Mouse (Mus musculus) c-Kit-negative CD71-positive TER-119-positive erythroid progenitor cells, embryonic 14.5 days (primary cell): ENCODE data around the gene Btg1.

Source experiments
- DNase-seq: peaks from one replicate; pipeline ENCODE4 v3.0.0-alpha.2; 2013; ENCODE audit warnings: low read depth, low spot score

The Btg1 gene

DNA sequence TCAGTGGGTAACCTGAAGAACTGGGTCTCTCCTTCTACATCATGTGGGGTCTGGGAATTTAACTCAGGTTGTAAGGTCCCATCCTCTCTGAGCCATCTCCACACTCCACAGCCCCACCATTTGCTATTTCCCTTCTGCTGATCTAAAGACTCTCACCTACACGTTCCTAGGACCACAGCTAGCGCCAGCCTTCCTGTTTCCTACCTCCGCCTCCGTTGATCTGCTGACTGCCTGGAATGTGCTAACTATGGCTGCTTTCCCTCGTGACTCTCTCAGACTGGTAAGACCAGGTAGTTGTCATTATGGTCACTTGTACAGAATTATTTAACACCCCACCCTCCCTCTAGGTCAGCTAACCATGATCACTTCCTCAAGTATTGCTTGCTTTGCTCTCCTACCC, 13.3 kb downstream of the Btg1 start:
- DNase-seq, result no peak

DNA sequence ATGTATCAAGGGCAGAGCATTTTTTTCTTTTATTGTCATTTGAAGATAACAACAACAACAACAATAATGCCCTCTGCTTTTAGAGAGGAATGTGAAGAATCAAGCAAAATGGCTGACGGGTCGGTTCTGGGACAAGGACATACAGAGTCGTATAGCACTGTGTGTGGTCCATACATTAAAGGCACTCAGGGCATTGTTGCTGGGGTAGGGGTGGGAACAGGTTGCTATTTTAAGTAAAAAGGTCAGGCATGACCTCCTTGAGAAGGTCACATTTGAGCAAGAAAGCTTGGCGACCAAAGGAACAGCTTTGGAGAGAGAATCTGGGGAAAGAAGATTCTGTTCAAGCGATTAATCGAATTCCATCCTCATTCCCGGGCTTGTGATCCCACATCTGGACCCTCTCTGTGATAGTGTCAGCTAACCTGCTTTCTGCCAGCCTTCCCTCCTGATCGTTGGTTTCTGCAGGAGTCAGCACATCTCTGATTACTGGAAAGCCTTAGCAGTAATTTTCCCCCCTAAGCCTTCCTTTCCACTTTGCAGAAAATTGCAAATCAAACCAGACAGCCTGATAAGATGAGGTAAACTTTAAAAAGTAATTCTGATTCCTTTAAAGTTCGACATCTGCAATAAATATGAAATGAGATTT, 14.4 kb downstream of the Btg1 start:
- no peak for DNase-seq

DNA sequence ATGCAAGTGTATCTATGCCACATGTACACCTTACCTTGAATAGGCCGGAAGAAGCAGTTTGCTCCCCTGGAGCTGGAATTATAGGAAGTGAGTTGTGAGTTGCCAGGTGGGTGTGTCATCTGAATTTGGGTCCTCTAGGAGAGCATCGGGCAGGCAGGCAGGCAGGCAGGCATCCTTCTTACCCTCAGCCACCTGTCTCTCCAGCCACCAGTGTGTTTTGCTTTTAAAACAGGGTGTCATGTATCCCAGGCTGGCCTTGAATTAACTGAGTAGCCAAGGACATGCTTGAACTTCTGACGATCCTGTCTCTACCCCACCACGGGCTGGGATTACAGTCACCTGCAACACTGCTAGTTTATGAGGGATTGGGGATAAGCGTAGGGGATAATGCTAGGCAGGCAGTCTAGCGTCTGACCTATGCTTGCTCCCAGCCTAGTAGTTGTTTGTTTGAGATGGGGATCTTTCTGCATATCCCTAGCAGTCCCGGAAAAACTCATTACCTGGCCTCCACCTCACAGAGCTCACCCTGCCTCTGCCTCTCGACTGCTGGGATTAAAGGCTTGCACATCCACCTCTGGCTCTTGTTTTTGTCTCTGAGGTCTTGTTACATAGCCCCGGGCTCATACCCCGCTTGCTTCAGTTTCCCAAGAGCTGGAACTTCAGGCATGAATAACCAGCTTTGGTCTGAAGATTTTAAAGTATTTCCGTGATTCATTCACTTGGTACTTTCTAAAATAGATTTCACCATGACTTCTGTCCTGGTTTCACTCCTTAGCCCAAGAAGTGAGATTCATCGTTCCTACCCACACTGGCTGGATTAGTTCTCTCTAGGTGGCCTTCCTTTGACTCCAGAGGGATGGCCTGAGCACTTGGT, 15.7 kb downstream of the Btg1 start:
- no peak for DNase-seq

DNA sequence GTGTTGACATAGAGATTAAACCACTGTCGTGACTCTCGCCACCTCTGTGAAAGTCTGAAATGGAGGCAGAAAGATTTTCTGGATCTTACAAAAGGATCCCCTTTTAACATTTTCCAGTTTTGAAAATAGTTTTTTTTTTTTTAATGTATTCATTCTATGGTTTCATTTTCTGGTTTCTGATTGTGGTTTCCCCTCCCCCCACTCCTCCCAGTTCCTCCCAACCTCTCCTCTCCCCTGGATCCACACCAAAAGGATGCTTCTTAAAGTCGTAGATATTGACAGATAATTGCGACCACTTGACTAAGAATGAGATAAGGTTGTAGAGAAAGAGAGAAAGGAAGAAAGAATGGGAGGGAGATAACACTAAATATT, 16.3 kb downstream of the Btg1 start:
- DNase-seq, result no peak

DNA sequence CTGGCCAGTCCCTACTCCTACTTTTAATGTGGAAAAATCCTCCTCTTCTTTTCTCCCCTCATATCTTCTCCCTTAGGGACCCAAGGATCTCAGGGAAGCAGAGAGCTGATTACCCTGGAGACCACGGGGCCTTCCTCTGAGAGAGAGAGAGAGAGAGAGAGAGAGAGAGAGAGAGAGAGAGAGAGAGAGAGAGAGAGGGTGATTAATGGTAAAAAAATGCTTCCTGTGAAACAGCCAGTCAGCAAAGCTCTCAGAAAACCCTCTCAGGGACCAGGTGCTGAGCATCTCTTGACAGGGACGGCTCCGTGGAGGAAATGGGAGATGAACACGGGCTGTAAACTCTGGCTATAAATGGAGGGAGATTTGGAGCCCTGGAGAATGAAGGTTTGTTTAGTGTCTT, 18.7 kb downstream of the Btg1 start:
- no peak for DNase-seq

DNA sequence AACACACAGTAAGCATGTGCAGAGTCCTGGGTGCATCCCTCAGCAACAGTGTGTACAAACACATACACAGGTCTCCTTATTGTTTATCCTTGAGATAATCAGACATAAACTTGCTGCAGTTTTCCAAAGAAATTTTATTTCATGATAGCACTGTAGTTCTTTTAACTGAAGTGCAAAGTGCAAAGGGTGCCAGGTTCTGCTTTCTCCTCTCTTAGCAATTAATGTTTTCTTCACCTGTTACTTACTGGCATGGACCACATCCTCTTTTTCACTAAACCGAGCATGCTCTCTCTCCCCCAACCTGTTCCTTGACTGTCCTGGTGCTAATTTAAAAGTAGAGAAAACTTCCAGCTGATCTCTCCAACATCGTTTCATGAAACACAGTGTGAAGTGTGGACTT, 21.7 kb downstream of the Btg1 start:
- no peak for DNase-seq

DNA sequence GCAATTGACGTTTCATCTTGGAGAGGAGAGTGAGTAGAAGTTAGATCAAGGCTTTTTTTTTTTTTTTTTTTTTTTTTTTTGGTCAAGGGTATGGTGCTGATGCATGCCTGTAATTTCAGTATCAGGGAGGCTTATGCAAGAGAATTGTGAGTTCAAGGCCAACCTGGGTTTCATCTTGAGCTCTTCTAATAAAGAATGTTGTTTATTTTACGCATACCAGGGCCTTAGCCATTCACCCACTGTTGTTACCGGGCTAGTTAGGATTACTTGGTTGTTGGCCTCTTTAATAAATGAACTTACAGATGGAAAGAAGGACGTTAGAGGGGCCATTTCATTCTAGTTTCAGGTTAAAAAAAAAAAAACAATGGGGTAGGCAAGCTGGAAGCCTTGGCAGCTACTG, 25.2 kb downstream of the Btg1 start:
- no peak for DNase-seq

DNA sequence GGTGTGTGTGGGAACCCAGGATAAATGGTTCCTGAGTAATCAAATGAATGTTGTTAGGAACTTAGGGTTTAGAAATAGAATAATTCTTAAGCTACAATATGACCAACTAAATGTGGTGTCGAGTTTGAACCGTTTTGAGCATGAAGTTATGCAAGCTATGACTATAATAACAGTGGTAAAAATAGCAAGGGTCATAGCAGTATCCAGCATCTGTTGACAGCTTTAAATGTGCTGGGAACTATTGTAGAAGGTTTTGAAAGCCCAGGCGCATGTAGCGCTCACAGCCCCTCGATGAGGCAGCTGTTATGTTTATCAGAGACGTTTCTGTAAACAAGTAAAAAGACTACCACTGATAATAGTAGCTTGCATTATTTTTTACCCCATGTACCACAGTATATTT, 25.9 kb downstream of the Btg1 start:
- no peak for DNase-seq

DNA sequence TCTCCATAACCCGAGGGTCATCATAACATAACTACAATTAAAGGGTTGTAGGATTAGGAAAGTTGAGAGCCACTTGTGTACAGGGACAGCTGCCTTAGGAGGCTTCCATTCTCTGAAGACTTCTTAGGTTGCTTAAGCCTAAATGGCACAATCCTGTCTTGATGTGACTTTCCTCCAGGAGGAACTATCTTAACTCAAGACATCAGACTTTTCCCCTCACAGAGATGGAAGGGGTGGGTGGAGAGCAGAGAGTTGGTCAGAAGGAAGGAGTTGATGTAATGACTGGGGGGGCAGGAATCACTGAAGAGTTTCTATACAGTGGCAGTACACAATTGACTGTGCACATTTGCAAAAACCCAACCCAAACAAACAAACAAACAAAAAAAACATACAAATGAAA, 28.4 kb downstream of the Btg1 start:
- no peak for DNase-seq

DNA sequence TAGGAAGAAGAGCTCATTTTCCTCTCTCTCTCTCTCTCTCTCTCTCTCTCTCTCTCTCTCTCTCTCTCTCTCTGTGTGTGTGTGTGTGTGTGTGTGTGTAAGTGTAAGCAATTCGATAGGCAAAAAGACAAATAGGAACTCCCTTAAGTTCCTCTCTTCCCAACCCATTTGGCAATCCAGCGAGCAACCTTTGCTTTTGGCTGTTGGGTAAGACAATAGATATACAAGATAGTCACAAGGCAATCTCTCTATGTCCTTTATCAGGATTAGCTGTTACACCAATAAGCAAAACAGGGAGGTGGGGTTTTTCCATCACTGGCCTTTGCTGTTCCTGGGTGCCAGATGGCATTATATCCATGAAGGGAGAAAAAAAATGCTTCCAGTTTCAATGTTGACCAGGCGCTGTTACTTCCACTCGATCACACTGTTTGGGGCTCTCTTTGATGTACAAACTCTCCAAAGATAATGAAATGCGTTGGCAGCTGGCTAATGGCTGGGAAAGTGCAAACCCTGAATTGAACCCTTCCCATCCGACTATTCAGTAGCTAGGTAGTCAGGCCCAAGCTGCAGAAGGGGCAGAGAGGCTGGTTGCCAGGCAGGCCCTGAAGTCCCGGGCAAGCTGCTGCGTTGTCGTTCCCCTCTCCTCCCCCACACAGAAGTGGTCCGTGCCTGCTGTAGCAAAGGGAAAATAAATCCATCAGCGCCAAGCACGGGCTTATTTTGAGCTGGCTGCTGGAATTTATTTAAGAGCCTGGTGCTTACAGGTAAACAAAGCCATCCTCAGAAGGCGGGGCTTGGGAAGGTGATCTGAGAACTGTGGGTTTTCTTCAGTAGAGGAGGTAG, 29.4 kb downstream of the Btg1 start:
- DNase-seq, result no peak

DNA sequence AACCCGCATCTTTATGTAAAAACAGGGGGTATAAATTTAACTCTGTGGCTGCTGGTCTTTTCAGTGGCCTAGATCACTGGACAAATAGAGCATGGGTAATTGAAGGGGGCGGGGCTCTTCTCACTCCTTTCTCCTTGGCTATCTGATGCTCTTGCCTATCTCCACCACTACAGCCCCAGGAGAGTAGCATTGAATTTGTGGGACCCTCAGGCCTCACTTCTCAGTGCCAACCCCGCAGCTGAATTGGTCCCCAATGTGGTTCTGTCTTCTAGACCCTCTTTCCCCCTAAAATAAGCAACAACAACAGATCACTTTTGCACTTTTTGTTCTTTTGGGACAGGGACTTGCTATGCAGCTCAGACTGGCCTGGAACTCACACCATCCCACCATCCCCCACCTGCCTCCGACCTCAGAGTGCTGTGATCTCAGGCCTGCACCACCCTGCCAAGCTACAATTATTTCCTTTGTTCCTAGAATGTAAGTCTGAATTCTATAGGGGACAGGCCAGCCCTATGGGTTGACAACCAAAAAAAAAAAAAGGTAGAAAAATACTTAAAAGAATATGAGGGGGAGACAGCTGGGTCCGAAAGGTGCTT, 30.2 kb downstream of the Btg1 start:
- DNase-seq, result no peak

DNA sequence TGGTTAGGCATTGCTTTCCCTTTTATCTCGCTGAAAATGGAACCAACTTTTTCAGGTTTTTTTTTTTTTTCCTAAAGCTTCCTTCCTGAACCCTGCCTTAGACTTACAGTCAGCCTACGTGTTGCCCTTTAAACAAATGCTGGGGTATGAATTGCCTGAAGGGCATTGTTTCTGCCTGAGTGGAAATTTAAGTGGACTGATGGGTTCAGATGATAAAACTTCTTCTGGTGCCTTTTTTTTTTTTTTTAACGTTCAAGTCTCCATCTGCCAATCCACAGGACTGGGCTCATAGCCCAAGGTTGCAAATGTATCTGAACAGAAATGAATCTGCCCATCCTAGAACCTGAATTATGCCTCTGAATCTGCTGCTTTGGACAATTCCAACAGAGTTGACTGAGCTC, 31.4 kb downstream of the Btg1 start:
- no peak for DNase-seq

DNA sequence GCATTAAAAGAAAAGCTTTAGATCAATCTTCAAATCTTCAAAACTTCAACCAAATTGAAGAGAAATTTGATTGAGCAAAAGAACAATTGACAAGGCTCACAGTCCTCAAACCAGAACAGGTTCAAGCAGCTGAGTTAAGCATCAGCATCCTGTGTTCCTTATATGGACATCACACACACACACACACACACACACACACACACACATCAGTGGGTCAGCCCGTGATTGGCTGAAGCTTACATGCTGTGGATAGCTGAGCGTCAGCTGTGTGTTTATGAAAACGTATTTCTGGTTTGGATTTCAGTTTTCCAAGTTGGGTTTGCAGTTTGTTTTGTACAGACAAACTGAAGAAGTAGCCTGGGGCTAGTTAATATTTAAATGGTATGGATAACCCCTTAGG, 32.7 kb downstream of the Btg1 start:
- DNase-seq, result no peak

DNA sequence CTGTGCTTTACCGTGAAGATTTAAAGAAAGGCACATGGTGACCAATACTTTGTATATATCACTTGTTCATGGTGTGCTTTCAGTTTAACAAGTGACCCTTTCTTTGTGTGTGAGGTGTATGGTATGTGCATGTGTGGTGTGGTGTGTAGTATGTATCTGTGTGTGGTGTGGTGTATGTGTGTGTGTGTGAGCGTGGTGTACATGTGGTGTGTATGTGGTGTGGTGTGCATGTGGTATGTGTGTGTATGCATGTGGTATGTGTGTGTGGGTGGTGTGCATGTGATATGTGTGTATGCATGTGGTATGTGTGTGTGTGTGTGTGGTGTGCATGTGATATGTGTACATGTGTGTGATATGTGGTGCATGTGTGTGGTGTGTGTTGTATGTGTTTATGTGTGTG, 35.6 kb downstream of the Btg1 start:
- DNase-seq, result no peak

DNA sequence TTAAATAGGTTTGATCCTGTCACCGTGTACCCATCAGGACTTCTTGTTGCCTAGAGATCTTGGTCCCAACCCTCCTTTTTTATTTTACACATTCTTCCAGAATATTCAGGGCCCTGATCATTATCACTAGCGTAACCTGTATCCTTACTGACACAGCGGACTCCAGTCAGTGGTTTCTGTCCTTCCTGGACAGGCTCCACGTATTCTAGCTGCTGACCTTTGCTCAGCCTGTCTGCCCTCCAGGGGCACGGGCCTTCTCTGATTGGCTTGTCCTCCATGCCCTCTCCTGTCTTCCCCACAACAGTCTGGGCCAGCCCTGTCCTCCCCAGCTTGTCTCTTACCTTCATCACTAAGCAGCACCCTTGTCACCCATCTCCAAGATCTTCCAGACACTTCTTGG, 36.2 kb downstream of the Btg1 start:
- DNase-seq, result no peak

DNA sequence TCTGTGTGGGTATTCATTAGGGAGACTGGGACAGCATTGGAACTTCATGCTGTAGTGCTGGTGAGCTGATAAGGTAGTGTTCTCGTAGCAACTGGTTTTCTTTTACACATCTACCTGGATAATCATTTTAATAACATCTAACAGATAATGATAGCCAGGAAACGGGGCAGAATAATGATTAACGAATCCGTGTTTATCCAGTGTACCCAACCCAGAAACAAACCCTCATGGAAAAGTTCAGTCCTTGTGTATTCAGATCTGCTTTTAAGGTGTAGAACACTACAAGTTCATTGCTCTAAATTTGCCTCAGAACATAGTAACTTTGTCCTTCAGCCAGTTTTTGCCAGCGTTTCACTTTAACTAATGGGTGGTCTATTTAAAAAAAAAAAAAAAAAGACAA, 37.3 kb downstream of the Btg1 start:
- DNase-seq, result no peak

DNA sequence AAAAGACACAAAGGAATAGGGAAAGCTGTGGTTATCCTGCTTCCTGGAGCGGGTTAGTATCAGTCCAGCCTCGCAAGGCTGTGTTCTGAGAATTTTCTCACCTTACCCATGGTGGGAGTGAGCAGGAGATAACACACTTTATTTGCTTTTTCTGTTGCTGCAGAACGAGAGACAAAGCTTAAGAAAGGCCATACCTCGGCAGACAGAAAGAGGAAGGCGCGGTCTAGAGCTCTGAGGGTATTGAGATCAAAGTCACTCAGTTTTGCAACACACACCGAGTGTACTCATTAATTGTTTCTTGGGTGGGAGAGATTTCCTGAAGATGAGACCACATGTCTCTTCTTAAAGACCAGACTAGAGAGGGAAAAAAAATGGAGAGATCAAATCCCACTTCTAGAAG, 37.8 kb downstream of the Btg1 start:
- no peak for DNase-seq

DNA sequence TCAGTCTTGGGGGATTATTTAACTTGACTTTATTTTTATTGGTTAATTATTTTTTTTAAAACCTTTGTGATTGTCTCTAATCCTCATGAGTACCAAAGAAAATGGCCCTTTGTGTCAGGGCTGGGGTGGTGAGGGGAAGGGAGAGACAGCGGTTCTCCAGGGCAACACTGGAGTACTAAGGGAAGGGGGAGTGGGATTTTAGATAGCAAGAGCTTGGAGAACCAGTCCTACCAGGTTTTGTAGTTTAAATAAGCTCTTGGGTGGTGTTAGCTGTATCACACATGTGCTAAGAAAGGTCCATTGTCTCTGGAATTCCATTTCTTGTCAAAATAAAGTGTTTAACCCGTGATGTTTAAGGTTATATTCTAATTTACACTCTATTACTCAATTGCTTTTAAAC, 38.3 kb downstream of the Btg1 start:
- DNase-seq, result no peak

DNA sequence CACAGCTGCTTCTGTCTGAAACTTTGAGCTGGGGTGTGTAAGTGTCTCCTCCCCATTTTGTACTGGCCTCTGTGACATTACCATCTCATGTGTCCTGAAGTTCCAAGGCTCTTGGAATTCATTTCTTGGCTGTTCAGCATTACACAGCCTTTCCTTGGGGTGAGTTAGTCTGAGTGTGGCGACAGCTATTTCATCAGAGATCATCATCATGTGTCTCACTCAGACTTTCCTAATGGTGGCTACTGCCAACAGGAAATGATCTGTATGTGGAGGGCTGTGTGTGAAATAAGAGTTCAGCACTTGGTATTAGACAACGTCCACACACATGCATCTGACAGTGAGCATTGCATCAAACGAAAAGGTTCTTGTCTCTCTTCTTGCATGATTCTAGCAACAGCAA, 39.4 kb downstream of the Btg1 start:
- no peak for DNase-seq

DNA sequence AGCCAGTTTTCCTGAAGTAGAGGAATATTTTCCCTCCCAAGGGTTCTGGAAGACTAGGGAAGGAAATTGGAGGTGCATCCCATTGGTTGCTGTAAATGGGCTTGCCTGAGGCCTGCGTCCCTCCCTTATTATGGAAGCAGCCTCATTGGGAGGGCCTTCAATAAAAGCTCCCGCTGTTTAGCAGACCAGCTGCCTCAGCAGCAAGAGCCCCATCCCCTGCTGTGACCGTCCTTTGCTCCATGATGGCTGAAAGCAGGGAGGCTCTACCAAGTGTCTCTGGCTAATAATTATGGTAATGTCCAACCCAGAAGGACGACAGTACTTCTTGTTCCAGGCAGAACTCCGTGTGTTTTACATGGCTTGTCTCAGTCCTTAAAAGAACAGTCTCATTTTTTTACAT, 42.1 kb downstream of the Btg1 start:
- no peak for DNase-seq

DNA sequence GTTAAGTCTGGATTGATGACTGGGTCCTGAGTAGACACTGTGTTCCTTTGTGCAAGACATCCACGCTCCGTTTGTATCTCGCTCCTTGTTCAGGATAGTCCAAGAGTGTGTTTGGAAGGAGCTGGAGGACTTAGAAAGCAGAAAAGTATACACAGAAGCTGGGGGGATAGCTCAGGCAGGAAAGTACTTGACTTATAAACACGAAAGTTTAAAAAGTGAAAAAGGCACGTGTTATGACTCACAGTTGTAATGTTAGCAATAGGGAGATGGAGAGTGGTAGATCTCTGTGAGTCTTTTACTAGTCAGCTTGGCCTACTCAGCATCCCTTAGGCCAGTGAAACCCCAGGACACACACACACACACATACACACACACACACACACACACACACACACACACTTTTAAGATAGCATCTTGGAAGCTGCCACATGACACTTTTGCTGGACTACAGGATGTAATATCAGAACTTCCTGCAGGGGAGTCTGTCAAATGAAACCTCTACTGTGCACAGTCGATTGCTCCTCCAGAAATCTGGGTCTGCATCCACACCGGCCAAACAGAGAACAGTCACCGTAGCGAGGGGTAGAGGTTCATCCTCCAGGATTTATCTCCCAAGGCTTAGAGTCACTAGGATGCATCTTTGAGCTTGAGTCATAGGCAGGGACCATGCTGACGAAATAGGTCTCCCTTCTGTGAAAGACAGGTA, 43.6 kb downstream of the Btg1 start:
- DNase-seq, result no peak

DNA sequence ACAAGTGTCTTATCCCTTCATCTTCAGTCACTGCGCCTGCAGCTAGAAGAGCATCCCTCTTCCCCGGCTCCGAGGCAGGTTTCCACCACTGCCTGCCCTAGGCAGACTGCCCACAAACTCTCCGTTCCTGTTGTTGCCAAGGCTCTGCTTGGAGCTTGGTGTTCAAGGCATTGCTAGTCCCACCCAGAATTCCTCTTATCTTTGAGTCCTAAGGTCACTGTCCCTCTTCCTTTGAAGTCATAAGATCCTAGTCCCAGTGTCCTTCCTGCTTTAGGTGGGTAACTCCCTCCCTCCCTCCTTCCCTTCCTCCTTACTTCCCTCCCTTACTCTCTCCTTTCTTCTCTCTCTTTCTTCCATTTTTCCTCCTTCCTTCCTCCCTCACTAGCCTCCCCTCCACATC, 46.2 kb downstream of the Btg1 start:
- no peak for DNase-seq
